Mouse (Mus musculus) olfactory bulb, adult 2 months (tissue): ENCODE data around the gene H2-T3.

Source experiments
- CTCF ChIP-seq: fragments of 200-500 bp; IDR thresholded peaks from 2 replicates; pipeline ENCODE4 v1.5.1; 2012; ENCODE audit warnings: low read depth, mild to moderate bottlenecking, low read length, moderate library complexity; ENCODE audit not compliant: insufficient read depth
- POLR2A ChIP-seq: fragments of 200-500 bp; IDR thresholded peaks from 2 replicates; pipeline ENCODE4 v1.6.1; 2012; ENCODE audit warnings: mild to moderate bottlenecking, low read depth, low read length, moderate library complexity; ENCODE audit not compliant: insufficient read depth

DNA sequence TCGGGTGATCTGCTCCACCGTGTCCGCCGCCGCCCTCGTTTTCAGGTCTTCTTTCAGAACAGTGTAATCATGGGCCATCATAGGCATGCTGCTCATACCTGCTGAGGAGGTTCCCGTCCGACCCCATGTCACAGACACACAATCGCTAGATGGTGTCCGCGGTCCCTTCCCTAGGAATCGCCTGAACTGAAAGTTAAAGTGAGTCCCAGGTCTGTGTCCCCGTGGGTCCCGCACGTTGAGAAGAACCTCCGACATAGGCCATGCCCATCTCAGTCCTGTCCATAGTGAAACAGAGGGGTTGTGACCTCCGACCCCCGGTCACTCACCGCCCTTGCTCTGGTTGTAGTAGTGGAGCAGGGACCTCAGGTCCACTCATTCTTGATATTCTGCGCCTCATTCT is 25.5 kb upstream of the H2-T3 start:
- TF ChIP-seq POLR2A (no peak), CTCF (no peak)
